Mouse (Mus musculus) monocyte, adult 5-6 weeks (primary cell): ENCODE data around the gene Hbb-bt. TPM values are rescaled to one million over a fixed set of nuclear protein-coding genes. Genes with fewer than 3 reads are reported as not detected.
A peak's percentile ranks its signal among the peaks of the same experiment; 100 is the strongest.
"Not testable (repeated sequence)": the region's sequence is repeated elsewhere in the genome, so short reads cannot be mapped to it uniquely, and the experiment has no call there.

Experiments
- ATAC-seq: fragments of 153-309, 156-312 bp; replicated peaks from 2 replicates; pipeline ENCODE4 v1.8.0; 2017; ENCODE audit warnings: mild to moderate bottlenecking; ENCODE audit not compliant: low TSS enrichment, insufficient number of reproducible peaks, severe bottlenecking, poor library complexity, low FRiP score
- total RNA-seq: library from RNA; stranded (forward); fragments of 200-1000, 200-491, 200-594 nt; gene quantifications from 3 replicates; pipeline ENCODE4 v1.2.3, GENCODE M21; 2017

The Hbb-bt gene
- total RNA-seq: 142 to 1,259 TPM (median 1,026 TPM) in 3 replicates

- ATAC-seq: no peak
These were observed at the start of gene Hbb-bt for GRCm38 (mm10) chr7:103813766-103814165. TSS of gene Hbb-bt (minus strand) at chr7:103813996.

- ATAC-seq: no peak
These were observed 47.7 kb upstream of the Hbb-bt start for GRCm38 (mm10) chr7:103861531-103861930.

GRCm38 (mm10) chr7:103860855-103861254 is 47.1 kb upstream of the Hbb-bt start:
- 0 out of 2 replicates have a peak, but pooled peaks have one; percentile 40 for ATAC-seq

DNA sequence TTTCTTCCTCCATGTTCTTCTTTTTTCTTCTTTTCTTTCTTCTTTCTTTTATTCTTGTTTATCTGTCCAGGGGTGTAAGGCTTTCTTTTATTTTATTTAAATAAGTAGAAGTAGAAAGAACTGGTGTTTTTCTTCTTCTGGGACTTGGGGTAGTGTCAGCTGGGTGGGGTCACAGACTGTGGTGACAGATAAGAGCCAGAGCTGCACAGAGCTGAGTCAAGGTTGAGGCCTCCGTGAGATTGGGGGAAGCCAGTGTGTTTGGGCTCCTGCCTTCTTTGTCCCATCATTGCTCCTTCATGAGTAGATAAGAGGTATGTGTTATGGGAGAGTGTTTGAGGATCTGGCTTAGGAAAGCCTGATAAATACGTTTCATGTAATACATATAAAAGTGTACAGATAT is 45.3 kb upstream of the Hbb-bt start:
- no peak for ATAC-seq

GRCm38 (mm10) chr7:103854669-103855068 is 40.9 kb upstream of the Hbb-bt start:
- ATAC-seq: no peak

- ATAC-seq: no peak
These were observed 39.3 kb upstream of the Hbb-bt start, which contains the start of gene Hbb-y for GRCm38 (mm10) chr7:103853090-103853489. TSS of gene Hbb-y (minus strand) at chr7:103853216.

- ATAC-seq: no peak
These were observed 30.9 kb upstream of the Hbb-bt start for GRCm38 (mm10) chr7:103844525-103845325.

DNA sequence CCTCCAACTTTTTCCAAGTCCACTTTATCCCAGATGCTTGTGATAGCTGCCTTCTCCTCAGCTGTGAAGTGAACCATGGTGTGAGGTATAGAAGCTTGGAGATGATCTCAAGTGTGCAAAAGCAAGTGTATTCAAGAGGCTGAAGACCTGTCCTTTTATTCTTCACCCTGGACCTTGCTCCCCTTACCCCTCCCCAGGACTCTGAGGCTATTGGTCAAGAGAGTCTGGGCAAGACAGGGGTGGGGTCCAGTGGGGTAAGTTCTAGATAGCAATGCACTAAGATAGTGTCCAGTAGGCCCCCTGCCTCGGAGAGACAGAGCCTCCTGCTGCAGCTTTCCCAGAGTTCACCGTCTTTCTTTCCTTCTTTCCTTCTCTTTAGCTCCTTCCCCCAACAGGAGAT is 29.2 kb upstream of the Hbb-bt start, which contains the start of gene Hbb-bh1:
TSS of gene Hbb-bh1 (minus strand) at position 131 of the 400 bp plus-strand sequence.
- ATAC-seq: no peak

GRCm38 (mm10) chr7:103840268-103840667 is 26.5 kb upstream of the Hbb-bt start, which contains the start of gene Hbb-bh2:
TSS of gene Hbb-bh2 (minus strand) at chr7:103840520.
- no peak for ATAC-seq

GRCm38 (mm10) chr7:103827808-103828207 is 14.0 kb upstream of the Hbb-bt start, which contains the start of gene Hbb-bs:
TSS of gene Hbb-bs (minus strand) at chr7:103828096.
- no peak for ATAC-seq

GRCm38 (mm10) chr7:103827139-103827538 is 13.3 kb upstream of the Hbb-bt start:
- ATAC-seq: peak; percentile 17; the same call in 1 of the 2 replicates

GRCm38 (mm10) chr7:103826255-103826887 is 12.6 kb upstream of the Hbb-bt start:
- no peak for ATAC-seq

GRCm38 (mm10) chr7:103825536-103826254 is 11.9 kb upstream of the Hbb-bt start:
- ATAC-seq: no peak

- no peak for ATAC-seq
These were observed 10.8 kb upstream of the Hbb-bt start for GRCm38 (mm10) chr7:103824597-103824996.

DNA sequence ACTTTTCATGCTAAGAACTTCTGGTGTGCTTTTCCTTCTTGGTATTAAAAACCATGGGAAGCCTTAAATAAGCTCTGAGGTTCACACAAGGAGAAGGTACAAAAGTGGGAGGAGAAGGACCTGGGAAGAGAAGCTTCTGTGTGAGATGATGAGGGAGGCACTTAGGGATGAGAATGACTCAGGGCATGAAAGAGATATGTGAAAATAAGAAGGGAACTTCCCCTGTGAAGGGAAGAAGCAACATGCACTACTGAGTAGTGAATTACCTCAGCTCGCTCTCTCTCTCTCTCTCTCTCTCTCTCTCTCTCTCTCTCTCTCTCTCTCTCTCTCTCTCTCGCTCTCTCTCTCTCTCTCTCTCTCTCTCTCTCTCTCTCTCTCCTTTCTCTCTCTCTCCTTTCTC is 1.3 kb upstream of the Hbb-bt start:
- ATAC-seq: not testable (repeated sequence)

- ATAC-seq: peak; percentile 22; the same call in 1 of the 2 replicates
These were observed 644 bp downstream of the Hbb-bt start for GRCm38 (mm10) chr7:103813152-103813551.

GRCm38 (mm10) chr7:103812174-103812573 is 1.6 kb downstream of the Hbb-bt start:
- no peak for ATAC-seq

GRCm38 (mm10) chr7:103811223-103811845 is 2.5 kb downstream of the Hbb-bt start:
- ATAC-seq: no peak

DNA sequence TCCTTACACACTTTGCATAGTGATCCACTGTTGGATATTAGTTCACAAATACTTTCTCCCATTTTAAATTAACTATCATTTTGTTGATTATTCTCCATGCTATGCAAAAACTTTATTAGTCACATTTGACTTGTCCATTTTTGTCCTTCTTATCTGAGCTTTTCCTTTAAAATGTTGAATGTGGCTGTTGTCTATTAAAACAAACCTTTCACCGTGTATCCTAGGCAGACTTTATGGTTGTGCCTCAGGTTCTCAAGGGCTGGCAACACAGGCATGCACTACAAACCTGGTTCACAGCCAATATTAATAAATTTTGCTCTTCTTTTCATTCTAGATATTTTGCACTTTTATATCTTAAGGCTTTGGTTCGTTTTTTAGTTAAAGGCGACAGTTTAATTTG is 3.0 kb downstream of the Hbb-bt start:
- no peak for ATAC-seq
